Mouse (Mus musculus) B cell, adult 2 months (primary cell): ENCODE measurements around the gene Nipal1.

Experiments
- DNase-seq, 2 experiments: peaks; one replicate each; pipeline ENCODE4 v3.0.0; 2022

Gene Nipal1

DNA sequence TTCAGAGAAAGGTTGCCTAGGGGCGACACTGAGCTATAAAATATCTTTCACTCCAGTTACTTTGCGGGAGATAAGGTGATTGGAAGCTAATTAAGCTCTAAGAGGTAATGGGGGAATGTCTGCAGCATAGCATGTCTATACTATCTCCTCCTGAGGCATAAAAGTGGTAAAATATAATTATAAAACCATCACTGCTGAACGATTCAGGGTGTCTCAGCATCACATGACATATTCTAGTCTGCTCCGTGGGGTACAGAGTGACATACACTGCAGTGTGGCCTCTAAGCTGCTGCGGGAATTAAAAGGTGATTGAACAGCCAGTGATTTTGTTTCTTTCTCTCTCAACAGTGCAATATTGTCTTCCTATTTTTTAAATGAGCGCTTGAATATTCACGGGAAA is 18.8 kb downstream of the Nipal1 start:
- no peak for DNase-seq

DNA sequence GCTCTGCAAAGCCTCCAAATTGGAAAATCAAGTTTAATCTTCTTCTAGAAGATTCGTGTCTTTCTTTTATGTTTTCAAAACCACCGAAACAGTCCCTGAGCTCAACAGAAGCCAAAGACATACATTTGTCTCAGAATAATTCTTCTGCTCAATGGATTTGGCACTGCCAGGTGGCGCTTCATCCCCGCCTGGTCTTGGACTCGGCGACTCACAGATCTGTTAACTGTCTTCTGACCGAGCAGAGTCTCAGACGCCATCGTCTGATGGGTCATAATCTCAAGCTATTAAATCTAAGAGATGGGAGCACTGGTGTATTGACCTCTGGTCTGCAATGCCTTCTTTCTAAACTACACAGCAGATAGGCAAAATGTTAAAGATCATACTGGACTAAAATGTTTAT is 20.8 kb downstream of the Nipal1 start:
- DNase-seq = no peak

DNA sequence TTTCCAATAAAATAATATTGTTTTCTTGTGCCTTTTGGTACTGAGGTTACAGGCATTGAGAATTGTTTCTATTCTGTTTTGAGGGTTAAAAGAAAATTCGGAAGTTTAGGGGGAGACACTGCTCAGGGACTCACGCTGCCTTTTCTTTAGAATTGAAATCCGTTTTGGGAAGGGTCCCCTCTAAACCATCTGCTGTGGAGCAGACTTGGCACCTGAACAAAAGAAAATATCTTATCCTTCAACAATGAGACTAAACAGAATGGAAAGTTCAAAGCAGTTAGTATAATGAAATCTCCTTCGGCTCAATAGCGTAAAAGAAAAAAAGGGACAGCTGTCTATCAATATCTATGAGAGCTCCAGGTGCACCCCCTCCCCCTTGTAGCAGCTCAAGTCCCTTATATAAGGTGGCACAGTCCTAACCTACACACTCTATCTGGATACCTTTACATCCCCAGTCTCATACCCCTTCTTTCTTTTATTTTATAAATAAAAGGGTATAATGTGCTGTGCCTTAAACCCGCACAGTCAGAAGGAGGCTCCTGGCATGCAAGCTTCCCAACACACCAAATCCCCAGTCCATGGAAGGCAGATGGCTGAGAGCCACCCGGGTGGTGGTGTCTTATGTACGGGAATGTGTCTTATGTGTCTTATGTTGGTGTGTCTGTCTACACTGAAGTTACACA is 23.6 kb downstream of the Nipal1 start:
- no peak for DNase-seq

DNA sequence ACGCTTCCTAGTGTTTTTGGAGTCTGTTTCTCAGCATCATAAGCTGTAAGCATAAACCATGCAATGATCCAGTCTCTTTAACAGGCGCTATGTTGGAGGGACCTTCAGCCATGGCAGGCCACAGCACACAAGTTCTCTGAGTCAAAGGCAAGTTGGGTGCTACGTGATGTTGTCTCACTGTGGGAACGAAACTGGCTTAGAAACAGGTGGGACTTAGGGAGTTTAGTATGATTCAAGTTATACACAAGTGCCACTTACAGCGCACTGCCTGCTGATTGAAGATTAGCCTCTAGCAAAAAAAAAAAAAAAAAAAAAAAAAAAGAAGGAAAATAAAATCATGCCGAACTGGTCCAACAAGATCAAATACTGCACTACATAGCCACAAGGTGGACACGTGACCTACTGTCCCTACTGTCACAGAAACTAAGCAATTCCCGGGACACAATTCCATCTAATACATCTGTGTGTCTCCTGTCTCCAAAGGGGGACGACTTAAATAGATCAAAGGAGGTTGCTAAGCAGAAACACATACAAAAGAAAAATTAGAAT is 27.5 kb downstream of the Nipal1 start:
- DNase-seq = no peak

DNA sequence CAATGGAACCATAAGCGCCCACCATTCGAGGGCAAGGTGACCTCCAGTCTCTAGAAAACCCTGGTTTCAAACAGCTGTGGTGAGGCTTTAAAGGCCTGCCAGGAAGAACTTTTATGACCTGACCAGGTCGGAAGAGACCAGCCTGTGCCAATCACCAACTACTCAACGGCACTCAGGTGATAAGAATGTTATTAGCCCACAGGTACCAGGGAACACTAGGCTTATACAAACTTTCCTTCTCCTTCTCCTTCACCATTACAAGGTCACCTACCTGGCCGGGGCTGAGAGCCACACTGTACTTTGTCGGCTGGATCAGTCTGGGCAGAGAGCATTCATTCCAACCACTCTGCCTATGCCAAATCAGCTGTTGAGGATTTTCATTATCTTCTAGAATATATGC is 33.9 kb downstream of the Nipal1 start:
- DNase-seq = no peak

DNA sequence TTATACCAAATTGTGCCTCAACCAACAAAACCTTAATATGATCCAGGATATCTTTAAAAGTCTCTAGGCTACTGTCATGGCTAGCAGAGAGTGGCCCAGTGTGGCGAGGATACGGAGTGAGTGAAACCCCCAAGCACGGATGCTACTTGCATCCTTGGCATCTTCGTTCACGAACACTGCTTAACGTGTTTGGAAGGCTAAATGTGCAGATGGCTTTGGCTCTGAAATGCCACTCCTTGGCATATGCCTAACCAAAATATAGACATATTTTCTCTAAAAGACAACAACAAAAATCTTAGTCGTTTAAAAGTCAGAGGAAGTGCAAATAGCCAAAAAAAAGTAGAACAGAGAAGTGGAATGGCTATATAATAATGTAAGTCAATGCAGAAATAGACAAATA is 42.0 kb downstream of the Nipal1 start:
- DNase-seq = no peak

DNA sequence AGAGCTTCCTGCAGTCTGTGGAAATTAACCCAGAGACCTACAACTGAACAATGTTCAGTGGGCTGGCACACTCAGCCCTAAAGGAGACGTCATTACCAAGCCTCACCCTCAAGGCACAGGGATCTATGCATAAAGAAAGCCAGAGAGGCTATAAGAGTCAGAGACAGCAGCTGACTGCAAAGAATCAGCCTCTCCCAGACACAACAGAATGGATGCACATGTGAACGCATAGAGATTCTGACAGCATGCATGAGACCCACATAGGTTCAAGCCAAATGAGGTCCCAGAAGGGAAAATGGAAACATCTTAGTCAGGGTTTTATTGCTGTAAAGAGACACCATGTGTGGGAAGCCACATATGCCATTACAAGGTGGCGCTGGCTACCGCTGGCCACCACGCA is 42.9 kb downstream of the Nipal1 start:
- DNase-seq = no peak

DNA sequence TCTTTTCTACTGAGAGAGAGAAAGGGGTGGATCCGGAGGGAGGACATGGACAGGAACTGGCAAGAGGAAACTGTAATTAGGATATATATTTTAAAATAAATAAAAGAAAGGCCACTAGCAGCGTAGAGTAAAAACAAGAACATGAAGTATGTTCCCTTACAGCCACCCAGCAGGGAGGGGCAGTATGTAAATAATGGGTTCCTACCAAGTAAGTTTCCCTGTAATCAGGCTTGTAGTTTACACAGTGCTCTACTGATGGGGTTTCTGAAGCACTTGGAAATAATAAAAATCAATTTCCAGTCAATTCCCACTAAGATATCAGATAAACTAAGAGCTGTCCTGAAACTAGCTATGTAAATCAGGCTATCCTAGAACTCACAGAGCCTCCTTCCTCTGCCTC is 47.1 kb downstream of the Nipal1 start:
- DNase-seq = no peak

DNA sequence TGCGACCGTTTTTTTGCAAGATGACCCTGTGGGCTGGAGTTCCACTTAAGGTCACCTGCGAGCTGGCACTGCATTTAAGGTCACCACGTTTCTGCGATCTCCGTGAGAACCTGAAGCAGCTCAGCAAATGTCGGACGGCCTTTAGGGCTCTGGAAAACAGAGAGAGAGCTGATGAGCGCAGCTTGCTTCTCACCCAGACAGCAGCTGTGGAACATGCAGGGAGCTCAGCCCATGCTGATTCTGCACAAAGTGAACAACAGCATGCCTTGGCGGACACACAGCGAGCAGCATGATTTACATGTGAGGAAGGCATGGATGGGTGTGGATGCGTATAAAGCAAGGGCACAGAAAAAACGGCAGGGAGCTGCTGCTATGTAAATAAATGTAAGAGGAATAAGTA is 48.9 kb downstream of the Nipal1 start:
- DNase-seq = no peak

DNA sequence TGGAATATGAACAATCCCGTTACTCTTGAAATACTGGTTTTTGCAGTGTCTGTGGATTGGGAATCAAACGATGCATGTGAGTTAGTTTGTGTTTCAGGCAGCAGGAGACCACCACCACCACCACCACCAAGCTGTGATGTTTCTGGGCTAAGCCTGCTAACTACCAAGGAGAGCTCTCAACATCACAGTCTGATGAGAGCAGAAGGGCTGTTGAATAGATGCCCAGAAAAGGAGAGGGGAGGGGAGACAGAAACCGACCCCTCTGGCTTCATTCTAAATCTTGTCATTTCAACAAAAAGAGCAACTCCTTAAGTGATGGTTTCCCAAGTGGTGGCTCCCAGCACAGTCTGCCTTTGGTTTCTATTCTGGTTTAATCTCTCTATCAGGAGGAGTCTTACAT is 50.7 kb downstream of the Nipal1 start:
- no peak for DNase-seq

DNA sequence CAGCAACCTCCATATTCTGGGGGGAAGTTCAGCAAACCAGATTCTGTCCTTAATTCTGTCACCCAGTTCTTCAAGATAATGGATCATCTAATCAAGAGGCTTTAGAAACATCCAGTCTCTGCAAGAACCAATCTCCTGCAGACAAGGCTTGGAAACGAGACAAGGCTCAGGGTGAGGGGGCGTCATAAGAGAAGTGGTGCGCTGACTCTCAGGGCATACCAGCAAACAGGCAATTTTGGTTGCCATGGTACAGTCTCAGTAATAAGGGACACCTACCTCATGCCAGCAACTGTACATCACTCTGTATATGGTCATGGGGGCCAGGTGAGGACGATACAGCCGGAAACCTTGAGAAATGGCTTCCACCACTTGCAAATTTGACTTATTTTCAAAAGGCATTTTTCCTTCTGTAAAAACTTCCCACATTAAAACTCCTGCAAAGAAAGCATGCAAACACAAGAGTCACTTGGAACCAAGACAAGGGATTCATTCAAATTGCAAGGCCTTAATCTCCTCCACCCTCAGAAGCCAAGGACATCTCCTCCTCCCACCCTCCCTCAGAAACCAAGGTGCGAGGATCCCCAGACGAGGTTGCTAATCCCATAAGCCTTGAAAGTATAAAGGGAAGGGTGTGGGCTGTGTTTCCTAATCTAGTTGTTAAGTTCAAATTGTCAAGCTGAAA is 51.4 kb downstream of the Nipal1 start:
- DNase-seq = no peak

DNA sequence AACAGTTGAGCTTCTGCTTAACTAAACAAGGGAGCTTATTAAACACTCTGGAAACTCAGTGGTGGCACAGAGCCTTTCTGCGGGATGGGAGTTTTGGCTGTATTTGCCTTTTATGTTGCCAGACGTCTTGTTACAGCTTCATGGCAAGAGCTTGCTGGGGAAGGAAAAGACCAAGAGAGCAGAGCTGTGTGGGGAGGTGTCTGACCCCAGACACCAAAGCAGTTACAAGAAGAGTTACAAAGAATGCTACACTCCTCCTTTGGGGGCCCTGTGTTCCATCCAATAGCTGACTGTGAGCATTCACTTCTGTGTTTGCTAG is 51.9 kb downstream of the Nipal1 start:
- no peak for DNase-seq

DNA sequence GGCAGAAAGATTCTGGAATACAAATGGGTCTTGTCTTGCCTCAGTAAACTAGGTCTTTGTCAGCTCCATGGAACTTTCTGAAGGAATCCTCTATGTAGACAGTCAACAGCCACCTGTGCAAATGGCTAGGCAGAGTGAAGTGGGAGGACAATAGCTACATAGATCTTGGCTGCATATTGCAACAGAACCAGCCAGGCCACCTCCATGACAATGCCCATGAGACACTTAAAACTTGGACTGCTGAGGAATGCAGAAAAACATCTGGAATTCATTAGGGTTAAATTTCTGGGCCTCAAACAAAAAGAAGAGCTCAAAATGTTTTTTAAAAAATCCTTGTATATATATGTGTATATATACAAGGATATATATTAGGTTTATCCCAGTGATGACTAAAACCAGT is 54.6 kb downstream of the Nipal1 start:
- DNase-seq = no peak

DNA sequence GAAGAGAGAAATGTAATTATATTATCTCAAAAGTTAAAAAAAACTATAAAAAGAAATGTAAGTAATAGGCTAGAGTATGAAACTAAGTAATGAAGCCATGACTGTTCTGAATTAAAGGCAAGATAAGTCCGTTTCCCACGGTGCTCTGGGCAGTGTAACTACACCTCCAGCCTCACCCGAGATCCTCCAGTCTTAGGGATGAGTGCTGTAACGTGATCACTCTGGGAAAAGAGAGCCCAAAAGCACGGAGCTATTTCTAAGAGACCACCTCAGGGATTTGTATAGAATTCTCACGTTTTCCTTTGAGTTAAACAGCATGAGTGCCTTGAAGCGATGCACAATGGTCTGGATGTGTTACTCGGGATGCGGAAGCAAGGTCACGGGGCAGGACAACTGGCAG is 58.5 kb downstream of the Nipal1 start:
- no peak for DNase-seq

DNA sequence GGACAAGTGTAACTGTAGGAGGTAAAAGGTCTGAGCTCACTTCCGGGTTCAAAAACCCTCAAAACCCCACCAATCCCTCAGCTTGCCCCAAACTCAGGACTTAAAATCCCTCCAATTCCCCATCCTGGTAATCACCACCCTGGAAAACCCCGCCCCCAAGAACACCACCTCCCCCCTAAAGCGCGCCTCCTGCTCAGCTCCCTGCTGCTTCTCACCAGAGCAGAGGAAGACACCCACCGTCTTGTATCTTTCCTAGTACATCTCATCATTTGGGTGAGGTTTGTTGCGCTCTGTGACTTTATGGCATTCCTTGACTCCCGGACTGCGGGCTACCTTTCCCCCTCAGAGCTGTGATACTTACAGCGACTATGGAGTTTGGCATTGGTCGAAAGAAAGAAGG is 59.1 kb downstream of the Nipal1 start:
- DNase-seq = no peak

DNA sequence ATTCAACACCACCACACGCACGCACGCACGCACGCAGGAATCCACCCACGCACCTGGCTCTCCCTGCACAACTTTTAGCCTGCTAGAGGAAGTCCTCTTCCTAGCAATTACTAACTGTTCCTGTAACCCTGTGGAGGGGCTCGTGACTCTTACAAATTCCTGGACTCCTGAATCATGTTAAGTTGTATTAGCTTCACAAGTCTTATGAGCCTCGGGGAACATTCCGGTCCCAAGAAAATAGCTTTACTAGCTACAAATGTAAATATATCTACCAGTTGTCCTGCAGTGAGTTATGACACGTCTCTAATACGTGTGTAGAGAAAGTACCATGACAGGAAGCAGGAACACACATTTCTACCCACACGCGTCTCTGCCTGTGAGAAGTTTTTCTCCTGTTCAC is 61.9 kb downstream of the Nipal1 start:
- DNase-seq = no peak

DNA sequence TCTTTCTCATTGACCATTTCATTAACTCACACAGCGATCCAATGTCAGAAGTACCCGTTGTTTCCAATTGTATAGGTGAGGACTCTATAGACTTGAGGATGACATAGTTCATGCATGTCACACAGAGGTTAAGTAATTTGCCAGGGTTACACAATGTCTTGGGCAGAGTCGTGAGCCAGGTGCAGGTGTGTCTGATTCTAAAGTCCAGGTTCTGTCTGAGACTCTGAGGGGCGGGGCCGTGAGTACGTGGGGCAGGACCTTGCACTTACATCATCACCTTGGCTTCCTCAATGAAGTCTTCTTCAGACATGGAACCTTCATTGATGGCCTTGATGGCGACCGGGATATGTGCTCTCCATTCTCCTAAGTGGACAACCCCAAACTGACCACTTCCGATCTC is 62.4 kb downstream of the Nipal1 start:
- no peak for DNase-seq

DNA sequence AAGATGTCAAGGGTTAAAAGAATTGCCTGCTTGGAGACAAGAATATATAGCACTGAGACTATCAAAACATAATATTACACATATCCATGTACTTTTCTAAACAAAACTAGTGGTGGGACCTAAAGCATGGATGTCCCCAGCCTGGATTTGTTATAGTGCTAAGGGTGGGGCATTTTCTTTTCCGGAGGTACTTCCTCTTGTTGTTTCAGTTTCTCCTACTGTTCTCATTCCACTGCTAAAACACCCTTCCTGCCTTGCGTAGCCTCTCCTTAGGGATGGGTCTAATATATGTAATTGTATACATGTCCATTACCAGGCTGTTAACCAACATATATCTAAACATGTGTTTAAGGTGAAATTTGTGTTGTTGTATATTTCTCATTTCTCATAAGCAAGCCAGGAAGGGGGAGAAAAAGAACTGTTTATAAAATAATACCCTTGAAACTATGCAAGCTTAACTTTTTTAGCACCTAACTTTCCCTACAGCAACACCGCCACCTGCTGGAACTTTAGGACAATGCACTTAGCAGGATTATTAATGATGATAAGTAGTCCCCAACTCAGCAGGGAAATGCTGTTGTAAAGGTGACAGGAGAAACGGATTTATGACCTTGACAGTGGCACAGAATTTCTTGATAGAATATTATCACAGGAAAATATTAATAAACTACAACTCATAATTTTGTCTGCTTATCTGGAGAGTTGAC is 63.1 kb downstream of the Nipal1 start:
- peak; percentile 72 to 76 for DNase-seq

DNA sequence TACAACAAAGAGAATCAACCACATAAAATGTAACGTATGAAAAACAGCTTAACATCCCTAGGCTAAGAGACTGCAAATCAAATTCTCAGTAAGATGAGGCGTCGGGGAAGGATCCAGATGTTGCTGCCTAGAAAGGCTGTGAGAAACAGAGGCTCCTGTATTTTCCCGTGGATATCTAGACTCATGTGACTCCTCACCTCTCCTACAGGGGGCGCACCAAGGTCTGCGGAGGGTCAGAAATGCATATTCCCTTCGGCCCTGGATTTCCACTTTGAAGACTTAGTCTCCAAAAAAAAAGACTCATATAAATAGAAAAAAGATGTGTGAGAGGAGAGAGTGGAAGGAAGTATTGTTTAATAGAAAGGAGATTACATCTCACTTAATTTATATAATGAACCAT is 73.0 kb downstream of the Nipal1 start:
- peak; percentile 16 to 24 for DNase-seq
